In genomic region chr13:21911147-21911546, GRCm38 (mm10) we compare ENCODE assay signal across 8 mouse cellular contexts. TPM values are rescaled to one million over a fixed set of nuclear protein-coding genes. Genes with fewer than 3 reads are reported as not detected.
A peak's percentile ranks its signal among the peaks of the same experiment; 100 is the strongest.
DNase-seq lines count a peak whose midpoint lies in the region; ATAC-seq and TF ChIP-seq lines count a peak whose summit lies in the region.

No protein-coding gene starts in this region.

- 1% methylated on average over 17 of the region's 17 CpGs for whole genome bisulfite sequencing in embryonic facial prominence, embryonic 10.5 days
- 10% methylated on average over 17 of the region's 17 CpGs for WGBS in intestine, embryonic 14.5 days
- WGBS in neural tube, embryonic 13.5 days: 2% methylated on average over 17 of the region's 17 CpGs

- H3K9me3 ChIP-seq in E14TG2a.4 (ENCODE audit: low read length): no peaks in the 10 kb centered on the region
- H3K9me3 ChIP-seq in embryonic facial prominence, embryonic 10.5 days: no peaks in the 10 kb centered on the region
- no peaks in the 10 kb centered on the region for H3K9me3 ChIP-seq in intestine, embryonic 14.5 days (ENCODE audit: control insufficient read depth, low read length)
- H3K9me3 ChIP-seq in neural tube, embryonic 13.5 days: no peaks in the 10 kb centered on the region

- H3K4me2 ChIP-seq in intestine, embryonic 14.5 days (ENCODE audit: low read length): peak overlapping the region; percentile 43
- H3K4me2 ChIP-seq in neural tube, embryonic 13.5 days: peak overlapping the region; percentile 24

- H3K4me1 ChIP-seq in E14TG2a.4 (replicated peaks; ENCODE audit: low read depth, low read length): peaks cover 73% of the 10 kb centered on the region
- H3K4me1 ChIP-seq in embryonic facial prominence, embryonic 10.5 days: peaks cover 27% of the 10 kb centered on the region
- H3K4me1 ChIP-seq in intestine, embryonic 14.5 days (replicated peaks; ENCODE audit: control insufficient read depth, insufficient read depth, low read length): peaks cover 10% of the 10 kb centered on the region; the same call in 1 of the 2 replicates
- peaks cover 3% of the 10 kb centered on the region; the same call in 1 of the 2 replicates for H3K4me1 ChIP-seq in neural tube, embryonic 13.5 days (replicated peaks)

- H3K4me3 ChIP-seq in layer of hippocampus, adult 2 months: peak overlapping the region; percentile 6
- peak overlapping the region; percentile 76 for H3K4me3 ChIP-seq in E14TG2a.4 (replicated peaks; ENCODE audit: low read length)
- peak overlapping the region; percentile 58 for H3K4me3 ChIP-seq in embryonic facial prominence, embryonic 10.5 days
- H3K4me3 ChIP-seq in intestine, embryonic 14.5 days (ENCODE audit: low read depth, low read length): peak overlapping the region; percentile 30
- H3K4me3 ChIP-seq in neural tube, embryonic 13.5 days: peak overlapping the region; percentile 14

- no peak overlapping the region for H3K9ac ChIP-seq in intestine, embryonic 14.5 days (ENCODE audit: low read length)
- no peak overlapping the region for H3K9ac ChIP-seq in neural tube, embryonic 13.5 days

- no peak overlapping the region for H3K27ac ChIP-seq in layer of hippocampus, adult 2 months
- H3K27ac ChIP-seq in embryonic facial prominence, embryonic 10.5 days (replicated peaks): peak overlapping the region; percentile 77
- H3K27ac ChIP-seq in intestine, embryonic 14.5 days (ENCODE audit: low read depth): no peak overlapping the region
- H3K27ac ChIP-seq in neural tube, embryonic 13.5 days (replicated peaks): no peak overlapping the region

- DNase-seq in layer of hippocampus, adult 2 months (ENCODE audit: low spot score in 2 of 2): peak; percentile 29 to 32
- DNase-seq in layer of hippocampus, adult 9-10 months (ENCODE audit: low spot score): no peak
- DNase-seq in embryonic facial prominence, embryonic 10.5 days (ENCODE audit: low spot score): peak; percentile 85
- peak; percentile 83 for DNase-seq in intestine, embryonic 14.5 days (ENCODE audit: low spot score)
- no peak for DNase-seq in gastrocnemius, adult 18-20 months (ENCODE audit: low spot score)
- no peak for DNase-seq in left cerebral cortex, adult 11 months (ENCODE audit: low spot score)

- no peak for ATAC-seq in intestine, embryonic 14.5 days (replicated peaks; ENCODE audit: low FRiP score, low TSS enrichment, low read depth)
- no peak for ATAC-seq in neural tube, embryonic 13.5 days (ENCODE audit: low read depth)

- H3K27me3 ChIP-seq in E14TG2a.4 (ENCODE audit: insufficient read depth, low read length): no peaks in the 10 kb centered on the region
- H3K27me3 ChIP-seq in embryonic facial prominence, embryonic 10.5 days (replicated peaks; ENCODE audit: low read depth, poor library complexity, severe bottlenecking): no peaks in the 10 kb centered on the region; the same call in 1 of the 2 replicates
- H3K27me3 ChIP-seq in intestine, embryonic 14.5 days (replicated peaks; ENCODE audit: control insufficient read depth, insufficient read depth, low read length): peaks cover 10% of the 10 kb centered on the region
- H3K27me3 ChIP-seq in neural tube, embryonic 13.5 days: peaks cover 33% of the 10 kb centered on the region

- H3K36me3 ChIP-seq in E14TG2a.4 (ENCODE audit: insufficient read depth, low read length): no peaks in the 10 kb centered on the region
- H3K36me3 ChIP-seq in embryonic facial prominence, embryonic 10.5 days (replicated peaks): no peaks in the 10 kb centered on the region
- H3K36me3 ChIP-seq in intestine, embryonic 14.5 days (ENCODE audit: control insufficient read depth, insufficient read depth, low read length): no peaks in the 10 kb centered on the region
- H3K36me3 ChIP-seq in neural tube, embryonic 13.5 days: no peaks in the 10 kb centered on the region

- TF ChIP-seq CTCF in layer of hippocampus, adult 2 months (conservative IDR thresholded peaks at IDR 0.05): no peak
- no peak for TF ChIP-seq CTCF in E14TG2a.4 (conservative IDR thresholded peaks at IDR 0.05; ENCODE audit: low read length)

RNA-seq across cellular contexts. Expression of gene Zfp184, which starts 33.7 kb away (rescaled TPM):
- 1 to 10 TPM; 3.5 to 4.6 TPM for total RNA-seq in layer of hippocampus, adult 2 months (2021)
- 23.1 and 24.9 TPM in 2 replicates for polyA plus RNA-seq in embryonic facial prominence, embryonic 10.5 days (2016; fragmentation: Nextera tagmentation; extraction: Ambion mirVana)
- 9.8 and 13.8 TPM in 2 replicates for polyA plus RNA-seq in intestine, embryonic 14.5 days (2014; fragmentation: Nextera tagmentation; extraction: Ambion mirVana)
- 16.0 and 16.3 TPM in 2 replicates for polyA plus RNA-seq in neural tube, embryonic 13.5 days (2015; fragmentation: Nextera tagmentation; extraction: Ambion mirVana)
- total RNA-seq in gastrocnemius, adult 18-20 months (2021): under 1 TPM; 0.48 to 0.69 TPM

Comparison
In these comparisons a context has a peak if more than half of its experiments do, and no peak if none do; other contexts are left out.
1. DNase-seq: peak in layer of hippocampus, adult 2 months (2 of 2), embryonic facial prominence, embryonic 10.5 days (single experiment) and intestine, embryonic 14.5 days (single experiment); none in layer of hippocampus, adult 9-10 months (single experiment), gastrocnemius, adult 18-20 months (single experiment) and left cerebral cortex, adult 11 months (single experiment).
2. H3K4me3 ChIP-seq: peak in every context shown above with its lines; median percentile 76 in E14TG2a.4; 58 in embryonic facial prominence, embryonic 10.5 days; 30 in intestine, embryonic 14.5 days; 14 in neural tube, embryonic 13.5 days; 6 in layer of hippocampus, adult 2 months.